In genomic region chr9:95805449-95805848, GRCm38 (mm10) we compare ENCODE assay signal across 12 mouse cellular contexts. TPM values are rescaled to one million over a fixed set of nuclear protein-coding genes. Genes with fewer than 3 reads are reported as not detected.
DNase-seq lines count a peak whose midpoint lies in the region; ATAC-seq and TF ChIP-seq lines count a peak whose summit lies in the region.
"Had no signal": no experiment of that assay in that cellular context is flagged by ENCODE, and none has a peak within 500 bp of the region (broad histone marks: within the 10 kb centered on the region; RNA-seq: fewer than 3 reads in every experiment).

No protein-coding gene starts in this region.

- no peaks in the 10 kb centered on the region for H3K79me2 ChIP-seq in MEL (ENCODE audit: control insufficient read depth, insufficient read depth, low read length, poor library complexity)

- peak; percentile 81 for ATAC-seq in intestine, embryonic 16.5 days

- peak overlapping the region; percentile 14; the same call in 1 of the 2 replicates for H3K9ac ChIP-seq in MEL (ENCODE audit: control insufficient read depth, low read depth, low read length, poor library complexity, severe bottlenecking)
- no peak overlapping the region for H3K9ac ChIP-seq in intestine, embryonic 16.5 days (ENCODE audit: low read depth, low read length)

- H3K4me2 ChIP-seq in intestine, embryonic 16.5 days (ENCODE audit: low read depth, low read length) = no peak overlapping the region

- H3K4me1 ChIP-seq in MEL (ENCODE audit: control insufficient read depth in 1 of 2, insufficient read depth in 2 of 2, low read length in 2 of 2) = peaks cover 0 to 7% of the 10 kb centered on the region in 2 experiments; a peak in 1 of 4 replicates
- peaks cover 6% of the 10 kb centered on the region; the same call in 1 of the 2 replicates for H3K4me1 ChIP-seq in intestine, embryonic 16.5 days (ENCODE audit: control insufficient read depth, insufficient read depth, low read length)
- no peaks in the 10 kb centered on the region for H3K4me1 ChIP-seq in kidney, adult 2 months (ENCODE audit: control insufficient read depth, insufficient read depth, low read length)

- no peak overlapping the region for H3K27ac ChIP-seq in MEL (ENCODE audit: control insufficient read depth, low read depth, low read length)
- H3K27ac ChIP-seq in intestine, embryonic 16.5 days (ENCODE audit: low read length) = no peak overlapping the region
- H3K27ac ChIP-seq in kidney, adult 2 months (ENCODE audit: insufficient read depth, low read depth, low read length) = no peak overlapping the region

- no peak for TF ChIP-seq EP300 in MEL (IDR thresholded peaks at IDR 0.05; ENCODE audit: low read depth in 1 of 2, low read length in 2 of 2)

- no peaks in the 10 kb centered on the region for H3K36me3 ChIP-seq in MEL (ENCODE audit: control insufficient read depth in 1 of 2, insufficient read depth in 2 of 2, low read length in 2 of 2)
- H3K36me3 ChIP-seq in intestine, embryonic 16.5 days (ENCODE audit: control insufficient read depth, insufficient read depth, low read length) = no peaks in the 10 kb centered on the region
- no peaks in the 10 kb centered on the region for H3K36me3 ChIP-seq in kidney, adult 2 months (ENCODE audit: control insufficient read depth, insufficient read depth, low read length)

- TF ChIP-seq CTCF in MEL (IDR thresholded peaks at IDR 0.05 in 2 of 3, conservative IDR thresholded peaks at IDR 0.05 in 1 of 3; ENCODE audit: control insufficient read depth in 1 of 3, insufficient read depth in 1 of 3, low read depth in 2 of 3, low read length in 3 of 3, poor library complexity in 1 of 3, severe bottlenecking in 1 of 3) = no peak
- TF ChIP-seq CTCF in kidney, adult 2 months (conservative IDR thresholded peaks at IDR 0.05; ENCODE audit: insufficient read depth, insufficient read length, low read depth, low read length) = no peak

- no peak for TF ChIP-seq RAD21 in MEL (IDR thresholded peaks at IDR 0.05; ENCODE audit: low read depth, low read length)

- no peak for TF ChIP-seq POLR2A in MEL (IDR thresholded peaks at IDR 0.05; ENCODE audit: control insufficient read depth in 1 of 2, insufficient read depth in 1 of 2, low read depth in 1 of 2, low read length in 2 of 2, poor library complexity in 1 of 2)
- TF ChIP-seq POLR2A in kidney, adult 2 months (IDR thresholded peaks at IDR 0.05; ENCODE audit: low read depth, low read length) = no peak

- H3K4me3 ChIP-seq in MEL (ENCODE audit: control insufficient read depth in 1 of 2, insufficient read depth in 1 of 2, low read depth in 2 of 2, low read length in 2 of 2) = peak overlapping the region; percentile 39 to 65
- H3K4me3 ChIP-seq in intestine, embryonic 16.5 days (ENCODE audit: low read length) = no peak overlapping the region
- no peak overlapping the region for H3K4me3 ChIP-seq in kidney, adult 2 months (ENCODE audit: insufficient read depth, low read depth, low read length)

- 72% methylated on average over 12 of the region's 12 CpGs for WGBS in intestine, embryonic 16.5 days
- WGBS in kidney, adult 2 months = 91% methylated on average over 12 of the region's 12 CpGs

- H3K27me3 ChIP-seq in MEL (ENCODE audit: control insufficient read depth in 1 of 2, insufficient read depth in 2 of 2, low read length in 2 of 2) = peaks cover 0 to 2% of the 10 kb centered on the region in 2 experiments; a peak in 2 of 4 replicates
- no peaks in the 10 kb centered on the region for H3K27me3 ChIP-seq in intestine, embryonic 16.5 days (replicated peaks; ENCODE audit: control insufficient read depth, insufficient read depth, low read length)
- H3K27me3 ChIP-seq in kidney, adult 2 months (replicated peaks; ENCODE audit: control insufficient read depth, insufficient read depth, low read length) = no peaks in the 10 kb centered on the region

- peak; percentile 15 for DNase-seq in cerebellum, adult 11 months
- DNase-seq in cerebellum, postnatal 4 days (ENCODE audit: low spot score in 2 of 2) = no peak
- DNase-seq in MEL (ENCODE audit: low read depth, low spot score) = peak; percentile 63
- peak; percentile 14 for DNase-seq in heart, adult 8-10 months (ENCODE audit: low spot score)
- DNase-seq in thymus, postnatal 14 days = no peak
- DNase-seq in embryo, embryonic 10.5 days (ENCODE audit: low spot score) = no peak
- no peak for DNase-seq in kidney, adult 2 months
- DNase-seq: adrenal gland, adult 8-10 months; kidney, adult 8-10 months; layer of hippocampus, adult 9-11 months; lung, postnatal 4 days had no signal

- no peaks in the 10 kb centered on the region for H3K9me3 ChIP-seq in MEL (replicated peaks; ENCODE audit: insufficient read depth, low read length)
- no peaks in the 10 kb centered on the region for H3K9me3 ChIP-seq in intestine, embryonic 16.5 days (ENCODE audit: control insufficient read depth, low read length)

TF ChIP-seq in MEL, 35 proteins besides CTCF, POLR2A, EP300 and RAD21:
- TF ChIP-seq NRF1 (IDR thresholded peaks at IDR 0.05; ENCODE audit: insufficient read depth, low read depth, low read length, poor library complexity, severe bottlenecking) (peak; percentile 65), USF1 (IDR thresholded peaks at IDR 0.05; ENCODE audit: low read depth, low read length) (0 out of 2 replicates have a peak, but pooled peaks have one; percentile 39), SIN3A (IDR thresholded peaks at IDR 0.05; ENCODE audit: low read length) (no peak), GATA1 (IDR thresholded peaks at IDR 0.05; ENCODE audit: low read depth, low read length) (peak; percentile 55)
TF ChIP-seq in MEL: peak in this region for 3.

RNA-seq across cellular contexts. Expression of gene Pls1, which starts 39.7 kb away (rescaled TPM):
- total RNA-seq in MEL (2012; rRNA removed) = not detected in 2 replicates
- polyA plus RNA-seq in MEL (2012; ENCODE audit: insufficient read depth in 1 of 2, insufficient read length in 2 of 2, low read depth in 1 of 2, low replicate concordance in 2 of 2, missing spikeins in 1 of 2) = under 1 TPM in 1 of 2 experiments, not detected in 1; 0.04 TPM
- total RNA-seq in heart, adult 8-10 months (2022) = under 1 TPM; 0.13 to 0.98 (median 0.63) TPM
- 143 and 201 TPM in 2 replicates for polyA plus RNA-seq in intestine, embryonic 16.5 days (2015; fragmentation: Nextera tagmentation; extraction: Ambion mirVana)
- polyA plus RNA-seq in kidney, adult 2 months (2012; rRNA removed) = 12.0 and 21.6 TPM in 2 replicates

RNA-seq across cellular contexts. Expression of gene Atr, which starts 51.9 kb away (rescaled TPM):
- total RNA-seq in MEL (2012; rRNA removed) = 19.6 and 19.8 TPM in 2 replicates
- polyA plus RNA-seq in MEL (2012; ENCODE audit: insufficient read depth in 1 of 2, insufficient read length in 2 of 2, low read depth in 1 of 2, low replicate concordance in 2 of 2, missing spikeins in 1 of 2) = 10 to 100 TPM in 1 of 2 experiments, not detected in 1; 12.2 TPM
- 1 to 10 TPM; 6.9 to 8.5 (median 7.4) TPM for total RNA-seq in heart, adult 8-10 months (2022)
- 7.8 TPM in 2 replicates for polyA plus RNA-seq in intestine, embryonic 16.5 days (2015; fragmentation: Nextera tagmentation; extraction: Ambion mirVana)
- polyA plus RNA-seq in kidney, adult 2 months (2012; rRNA removed) = 2.7 and 2.8 TPM in 2 replicates

RNA-seq across cellular contexts. Expression of gene Trpc1, which starts 55.3 kb away (rescaled TPM):
- total RNA-seq in MEL (2012; rRNA removed) = 0.10 and 0.15 TPM in 2 replicates
- under 1 TPM in 1 of 2 experiments, not detected in 1; 0.50 TPM for polyA plus RNA-seq in MEL (2012; ENCODE audit: insufficient read depth in 1 of 2, insufficient read length in 2 of 2, low read depth in 1 of 2, low replicate concordance in 2 of 2, missing spikeins in 1 of 2)
- total RNA-seq in heart, adult 8-10 months (2022) = 1 to 10 TPM; 5.6 to 8.0 (median 7.4) TPM
- 0.75 and 2.0 TPM in 2 replicates for polyA plus RNA-seq in intestine, embryonic 16.5 days (2015; fragmentation: Nextera tagmentation; extraction: Ambion mirVana)
- 11.6 and 13.6 TPM in 2 replicates for polyA plus RNA-seq in kidney, adult 2 months (2012; rRNA removed)

Comparison
In these comparisons a context has a peak if more than half of its experiments do, and no peak if none do; other contexts are left out.
1. DNase-seq: peak in cerebellum, adult 11 months (single experiment), MEL (single experiment) and heart, adult 8-10 months (single experiment); none in cerebellum, postnatal 4 days (0 of 2), thymus, postnatal 14 days (single experiment), embryo, embryonic 10.5 days (single experiment) and kidney, adult 2 months (single experiment).
2. H3K4me3 ChIP-seq: peak in MEL (2 of 2); none in intestine, embryonic 16.5 days (single experiment) and kidney, adult 2 months (single experiment).
3. RNA of gene Pls1, which starts 39.7 kb away (polyA plus RNA-seq): 143 to 201 TPM in intestine, embryonic 16.5 days and 12.0 to 21.6 TPM in kidney, adult 2 months; 0.04 TPM in MEL; every median in the first group is over 10 times any median in the second.